In genomic region chr2:64462466-64463114, GRCm38 (mm10) we compare ENCODE assay signal across 16 mouse cellular contexts.
DNase-seq lines count a peak whose midpoint lies in the region; ATAC-seq lines count a peak whose summit lies in the region.
"Had no signal": no experiment of that assay in that cellular context is flagged by ENCODE, and none has a peak within 500 bp of the region (broad histone marks: within the 10 kb centered on the region; RNA-seq: fewer than 3 reads in every experiment).

No protein-coding gene starts in this region.

- DNase-seq in hindbrain, embryonic 10.5 days (ENCODE audit: low spot score) = no peak
- no peak for DNase-seq in neural tube, embryonic 10.5 days (ENCODE audit: extremely low spot score, low spot score)
- DNase-seq in adrenal gland, postnatal 14 days = no peak
- DNase-seq in urinary bladder, postnatal 14 days (ENCODE audit: low spot score) = no peak
- no peak for DNase-seq in layer of hippocampus, adult 9-10 months (ENCODE audit: low spot score)
- DNase-seq: adrenal gland, adult 2 months; cerebellum, postnatal 25 days; heart, adult 2 months; heart, postnatal 10 days; kidney, postnatal 25 days; thymus, postnatal 25 days had no signal

- no peak overlapping the region for H3K27ac ChIP-seq in hindbrain, embryonic 12.5 days
- no peak overlapping the region for H3K27ac ChIP-seq in hindbrain, embryonic 10.5 days
- H3K27ac ChIP-seq in neural tube, embryonic 12.5 days = no peak overlapping the region
- H3K27ac ChIP-seq in limb, embryonic 12.5 days = no peak overlapping the region
- H3K27ac ChIP-seq: heart, adult 2 months; intestine, embryonic 15.5 days; stomach, postnatal 0 days had no signal

- H3K27me3 ChIP-seq in hindbrain, embryonic 12.5 days = no peaks in the 10 kb centered on the region
- no peaks in the 10 kb centered on the region for H3K27me3 ChIP-seq in hindbrain, embryonic 10.5 days (ENCODE audit: insufficient read depth, poor library complexity, severe bottlenecking)
- H3K27me3 ChIP-seq in neural tube, embryonic 12.5 days (replicated peaks) = no peaks in the 10 kb centered on the region
- no peaks in the 10 kb centered on the region for H3K27me3 ChIP-seq in limb, embryonic 12.5 days
- H3K27me3 ChIP-seq: intestine, embryonic 15.5 days had no signal

- no peak overlapping the region for H3K4me3 ChIP-seq in hindbrain, embryonic 12.5 days
- no peak overlapping the region for H3K4me3 ChIP-seq in hindbrain, embryonic 10.5 days
- H3K4me3 ChIP-seq in neural tube, embryonic 12.5 days = no peak overlapping the region
- no peak overlapping the region for H3K4me3 ChIP-seq in limb, embryonic 12.5 days (replicated peaks)
- H3K4me3 ChIP-seq: heart, adult 2 months; intestine, embryonic 15.5 days had no signal

- no peak overlapping the region for H3K4me2 ChIP-seq in hindbrain, embryonic 12.5 days (replicated peaks)
- H3K4me2 ChIP-seq in neural tube, embryonic 12.5 days (replicated peaks) = no peak overlapping the region
- no peak overlapping the region for H3K4me2 ChIP-seq in limb, embryonic 12.5 days
- H3K4me2 ChIP-seq: intestine, embryonic 15.5 days had no signal

- 77% methylated on average over 8 of the region's 8 CpGs for WGBS in hindbrain, embryonic 12.5 days
- 91% methylated on average over 8 of the region's 8 CpGs for WGBS in hindbrain, embryonic 10.5 days
- WGBS in neural tube, embryonic 12.5 days = 48% methylated on average over 8 of the region's 8 CpGs
- WGBS in limb, embryonic 12.5 days = 46% methylated on average over 8 of the region's 8 CpGs

- no peak overlapping the region for H3K9ac ChIP-seq in hindbrain, embryonic 12.5 days
- H3K9ac ChIP-seq in neural tube, embryonic 12.5 days = no peak overlapping the region
- no peak overlapping the region for H3K9ac ChIP-seq in limb, embryonic 12.5 days (replicated peaks)
- H3K9ac ChIP-seq: intestine, embryonic 15.5 days had no signal

- no peaks in the 10 kb centered on the region for H3K9me3 ChIP-seq in hindbrain, embryonic 12.5 days (replicated peaks)
- H3K9me3 ChIP-seq in hindbrain, embryonic 10.5 days = no peaks in the 10 kb centered on the region
- no peaks in the 10 kb centered on the region for H3K9me3 ChIP-seq in neural tube, embryonic 12.5 days
- H3K9me3 ChIP-seq in limb, embryonic 12.5 days = no peaks in the 10 kb centered on the region
- H3K9me3 ChIP-seq: intestine, embryonic 15.5 days had no signal

- no peaks in the 10 kb centered on the region for H3K4me1 ChIP-seq in hindbrain, embryonic 12.5 days
- H3K4me1 ChIP-seq in hindbrain, embryonic 10.5 days (replicated peaks) = no peaks in the 10 kb centered on the region
- no peaks in the 10 kb centered on the region for H3K4me1 ChIP-seq in neural tube, embryonic 12.5 days
- H3K4me1 ChIP-seq in limb, embryonic 12.5 days (replicated peaks) = peaks cover 9% of the 10 kb centered on the region; the same call in 1 of the 2 replicates
- H3K4me1 ChIP-seq: intestine, embryonic 15.5 days had no signal

- H3K36me3 ChIP-seq in hindbrain, embryonic 12.5 days = no peaks in the 10 kb centered on the region
- no peaks in the 10 kb centered on the region for H3K36me3 ChIP-seq in hindbrain, embryonic 10.5 days
- H3K36me3 ChIP-seq in neural tube, embryonic 12.5 days = no peaks in the 10 kb centered on the region
- no peaks in the 10 kb centered on the region for H3K36me3 ChIP-seq in limb, embryonic 12.5 days
- H3K36me3 ChIP-seq: intestine, embryonic 15.5 days had no signal

- ATAC-seq in hindbrain, embryonic 12.5 days (ENCODE audit: low FRiP score) = peak; percentile 71; the same call in 1 of the 2 replicates
- ATAC-seq in neural tube, embryonic 12.5 days (ENCODE audit: low FRiP score, low read depth) = peak; percentile 78; the same call in 1 of the 2 replicates
- peak; percentile 75 for ATAC-seq in limb, embryonic 12.5 days (ENCODE audit: insufficient number of reproducible peaks, insufficient read depth, low FRiP score, low TSS enrichment, low read depth)
- ATAC-seq: intestine, embryonic 15.5 days had no signal
